Mouse (Mus musculus) lung, embryonic 14.5 days (tissue): ENCODE data around the gene Kcnh1. TPM values are rescaled to one million over a fixed set of nuclear protein-coding genes. Genes with fewer than 3 reads are reported as not detected.

Experiments
- ATAC-seq: fragments of 200-750 bp; cut with Nextera tagmentation; 2 replicates; pipeline ENCODE4 v1.8.0; 2017; ENCODE audit warnings: mild to moderate bottlenecking, moderate TSS enrichment, moderate library complexity; ENCODE audit not compliant: insufficient read depth
- DNase-seq: peaks from one replicate; pipeline ENCODE4 v3.0.0-alpha.2; 2015
- H3K27ac ChIP-seq: fragments of 300-500 bp; sonication (generic); 2 replicates; pipeline ENCODE4 v1.5.1; 2014; ENCODE audit warnings: low read depth, mild to moderate bottlenecking, moderate library complexity
- H3K27me3 ChIP-seq: fragments of 300-500 bp; sonication (generic); 2 replicates; pipeline ENCODE4 v1.6.1; 2014; ENCODE audit warnings: low read length, control low read depth; ENCODE audit not compliant: insufficient read depth
- H3K36me3 ChIP-seq: fragments of 300-500 bp; sonication (generic); 2 replicates; pipeline ENCODE4 v1.6.1; 2014; ENCODE audit warnings: control low read depth; ENCODE audit not compliant: insufficient read depth
- H3K4me1 ChIP-seq: fragments of 300-500 bp; sonication (generic); 2 replicates; pipeline ENCODE4 v1.6.1; 2014; ENCODE audit warnings: antibody characterized with exemption, control low read depth; ENCODE audit not compliant: insufficient read depth
- H3K4me2 ChIP-seq: fragments of 300-500 bp; sonication (generic); 2 replicates; pipeline ENCODE4 v1.6.1; 2014; ENCODE audit warnings: mild to moderate bottlenecking
- H3K4me3 ChIP-seq: fragments of 300-500 bp; sonication (generic); 2 replicates; pipeline ENCODE4 v1.5.1; 2014; ENCODE audit warnings: low read depth, low read length
- H3K9ac ChIP-seq: fragments of 300-500 bp; sonication (generic); 2 replicates; pipeline ENCODE4 v1.6.1; 2014
- H3K9me3 ChIP-seq: fragments of 300-500 bp; sonication (generic); 2 replicates; pipeline ENCODE4 v1.6.1; 2016; ENCODE audit warnings: low read depth, low read length, control low read depth
- CTCF ChIP-seq: IDR thresholded peaks from 2 replicates; pipeline ENCODE4 v1.5.1; 2016; ENCODE audit warnings: antibody characterized with exemption, low read depth
- WGBS: fragments of 180-500 bp; shearing (Covaris S2); extraction: QIAGEN DNeasy Blood & Tissue Kit; methylation state at CpG from one replicate; pipeline ENCODE4 v1.1.7; 2014; 5-methylcytosine and 5-hydroxymethylcytosine counted together
- polyA plus RNA-seq: library from polyadenylated mRNA; unstranded; fragments of >200 nt; fragmentation: Nextera tagmentation; extraction: Ambion mirVana; gene quantifications from 2 replicates; pipeline ENCODE4 v1.2.1, GENCODE M21; 2014

Gene Kcnh1
- polyA plus RNA-seq, 1 experiment from 2014 or later: 2.0 TPM

DNA sequence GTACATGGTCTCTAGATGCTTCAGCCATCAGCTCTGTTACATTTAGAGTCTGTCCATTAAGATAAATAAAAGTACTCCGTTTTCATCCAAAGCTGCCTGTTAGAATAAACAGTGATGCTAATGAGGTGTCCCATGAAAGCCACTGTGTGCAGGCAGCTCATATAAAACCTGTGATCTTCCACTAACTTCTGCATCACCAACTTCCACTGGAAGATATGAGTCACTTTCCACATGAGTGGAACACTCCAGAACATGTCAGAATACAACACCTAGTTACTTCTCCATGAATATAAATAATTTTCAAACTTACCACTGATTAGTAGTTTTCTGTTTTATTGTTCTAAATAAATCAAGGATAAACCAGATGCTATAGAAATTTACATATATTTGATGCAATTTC is 345.9 kb downstream of the Kcnh1 start:
- H3K36me3 ChIP-seq: no peaks in the 10 kb centered on the region
- H3K4me2 ChIP-seq: no peak overlapping the region
- no peak overlapping the region for H3K9ac ChIP-seq
- H3K9me3 ChIP-seq: no peaks in the 10 kb centered on the region
- WGBS: 25% methylated on average over 1 of the region's 1 CpGs
- H3K4me3 ChIP-seq: no peak overlapping the region
- ATAC-seq (no peak), DNase-seq (peak; percentile 31)
- H3K27ac ChIP-seq: no peak overlapping the region
- no peaks in the 10 kb centered on the region for H3K27me3 ChIP-seq
- no peak for TF ChIP-seq CTCF
- H3K4me1 ChIP-seq: no peaks in the 10 kb centered on the region

DNA sequence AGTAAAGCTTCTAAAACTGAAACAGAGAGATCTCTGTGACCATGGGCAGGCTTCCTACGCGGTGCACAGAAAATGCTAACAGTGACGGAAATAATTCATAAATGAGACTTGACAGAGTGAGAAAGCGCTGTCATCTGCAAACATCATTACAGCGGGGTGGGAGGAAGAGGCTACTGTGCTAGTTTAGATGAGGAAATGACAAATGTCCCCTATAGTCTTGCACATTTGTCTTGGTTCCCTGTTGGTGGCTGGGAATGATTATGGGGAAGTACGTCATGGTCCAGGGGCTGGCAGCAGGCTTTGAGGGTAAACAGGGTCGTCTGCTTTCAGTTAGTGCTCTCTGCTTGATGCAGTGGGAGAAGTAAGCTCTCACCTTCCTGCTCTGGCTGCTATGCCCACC is 346.6 kb downstream of the Kcnh1 start:
- Histone ChIP-seq H3K4me1 (no peaks in the 10 kb centered on the region), H3K36me3 (no peaks in the 10 kb centered on the region), H3K9me3 (no peaks in the 10 kb centered on the region), H3K27me3 (no peaks in the 10 kb centered on the region), H3K4me3 (no peak overlapping the region), H3K4me2 (no peak overlapping the region), H3K9ac (no peak overlapping the region), H3K27ac (0 out of 2 replicates have a peak overlapping the region, but pooled peaks have one; percentile 18)
- DNase-seq (peak; percentile 58), ATAC-seq (0 out of 2 replicates have a peak, but pooled peaks have one; percentile 21)
- TF ChIP-seq CTCF: no peak
- WGBS: 33% methylated on average over 7 of the region's 7 CpGs

DNA sequence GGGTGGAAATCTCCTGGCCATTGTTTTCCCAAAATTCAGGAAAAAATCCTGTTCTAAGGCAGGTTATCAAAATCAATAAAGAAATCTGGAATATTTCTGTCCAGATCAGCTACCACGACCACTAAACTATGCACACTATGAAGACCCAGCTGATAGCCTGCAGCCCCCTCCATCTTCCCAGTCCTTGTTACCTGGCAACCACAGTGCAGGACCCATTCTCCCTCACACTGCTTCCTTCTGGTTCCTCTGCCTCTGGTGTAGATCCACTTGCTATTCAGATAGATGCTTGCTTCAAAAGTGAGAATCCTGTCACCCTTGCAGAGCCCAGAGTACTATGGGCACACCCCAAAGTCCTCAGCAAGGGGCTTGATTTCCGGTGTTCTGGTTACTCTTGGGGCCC is 351.5 kb downstream of the Kcnh1 start:
- H3K27me3 ChIP-seq: no peaks in the 10 kb centered on the region
- WGBS: 72% methylated on average over 2 of the region's 2 CpGs
- H3K4me3 ChIP-seq: no peak overlapping the region
- no peak for TF ChIP-seq CTCF
- ATAC-seq (no peak), DNase-seq (no peak)
- H3K27ac ChIP-seq: no peak overlapping the region
- H3K36me3 ChIP-seq: no peaks in the 10 kb centered on the region
- H3K4me1 ChIP-seq: no peaks in the 10 kb centered on the region
- no peak overlapping the region for H3K4me2 ChIP-seq
- no peaks in the 10 kb centered on the region for H3K9me3 ChIP-seq
- H3K9ac ChIP-seq: no peak overlapping the region

DNA sequence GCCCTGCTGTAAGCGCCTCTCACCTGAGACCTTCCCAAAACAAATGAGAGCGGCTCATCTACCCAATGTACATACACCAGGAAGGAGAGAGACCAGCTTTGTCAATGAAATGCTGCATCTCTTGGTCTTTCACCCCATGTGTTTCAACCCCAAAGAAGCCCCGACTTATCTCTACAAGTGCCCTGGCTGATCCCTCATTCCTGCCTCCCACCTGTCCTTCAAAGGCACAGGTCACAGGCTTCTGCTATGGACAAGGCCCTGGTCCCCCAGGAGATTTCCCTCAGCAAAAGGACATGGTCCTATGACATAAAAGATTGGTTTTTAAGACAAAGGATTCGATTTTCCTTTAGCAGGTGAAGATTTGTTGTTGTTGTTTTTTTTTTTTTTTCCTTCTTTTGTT is 353.1 kb downstream of the Kcnh1 start:
- Histone ChIP-seq H3K4me2 (no peak overlapping the region), H3K36me3 (no peaks in the 10 kb centered on the region), H3K4me1 (no peaks in the 10 kb centered on the region), H3K4me3 (no peak overlapping the region), H3K9ac (no peak overlapping the region), H3K9me3 (no peaks in the 10 kb centered on the region), H3K27me3 (no peaks in the 10 kb centered on the region), H3K27ac (no peak overlapping the region)
- ATAC-seq: no peak
- DNase-seq: no peak
- TF ChIP-seq CTCF: no peak
- 84% methylated on average over 4 of the region's 4 CpGs for WGBS

DNA sequence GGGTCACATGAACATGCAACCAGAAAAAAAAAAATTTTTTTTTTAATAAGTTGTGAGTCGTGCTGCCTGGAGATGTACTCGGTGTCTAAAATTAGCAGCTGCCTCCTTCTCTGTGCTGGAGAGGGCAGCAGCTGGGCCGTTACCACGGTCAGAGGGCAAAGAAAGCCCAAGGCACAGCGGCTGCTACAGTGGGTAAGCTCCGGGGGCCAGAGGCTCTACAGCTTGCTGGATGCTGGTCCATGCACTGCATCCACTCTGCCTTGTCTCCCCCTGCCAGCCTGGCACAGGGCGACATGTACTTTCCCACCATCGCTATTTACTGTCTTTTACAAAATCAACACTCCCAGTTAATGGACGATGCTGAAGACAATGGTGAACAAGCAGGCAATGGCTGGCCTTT is 353.5 kb downstream of the Kcnh1 start:
- no peaks in the 10 kb centered on the region for H3K4me1 ChIP-seq
- TF ChIP-seq CTCF: no peak
- no peak for DNase-seq

DNA sequence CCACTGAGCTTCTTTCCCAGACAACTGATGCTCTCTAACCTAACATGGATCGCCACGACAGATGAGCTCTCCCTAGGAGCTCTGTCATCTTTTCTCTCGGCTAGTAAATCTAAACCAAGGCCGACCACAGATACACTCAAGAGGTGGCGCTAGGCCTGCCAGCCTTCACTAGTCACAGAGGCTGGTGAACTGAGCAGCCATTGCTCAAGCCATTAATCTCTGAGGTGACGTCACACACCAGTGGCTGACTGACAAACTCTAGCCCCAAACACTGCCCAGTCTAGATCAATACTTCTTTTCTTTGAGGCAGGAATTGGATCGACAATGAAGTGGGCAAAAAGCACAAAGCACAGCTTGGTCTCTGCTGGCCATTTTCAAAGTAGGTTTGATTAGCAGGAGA is 354.3 kb downstream of the Kcnh1 start:
- TF ChIP-seq CTCF: no peak
- Histone ChIP-seq H3K9ac (no peak overlapping the region), H3K27me3 (no peaks in the 10 kb centered on the region), H3K4me3 (no peak overlapping the region), H3K4me2 (no peak overlapping the region), H3K27ac (no peak overlapping the region), H3K36me3 (no peaks in the 10 kb centered on the region), H3K4me1 (no peaks in the 10 kb centered on the region), H3K9me3 (no peaks in the 10 kb centered on the region)
- 68% methylated on average over 7 of the region's 7 CpGs for WGBS
- ATAC-seq (no peak), DNase-seq (no peak)

More for the DNA sequence above, 353.5 kb downstream of the Kcnh1 start:
- no peak overlapping the region for H3K27ac ChIP-seq
- no peak for ATAC-seq
- H3K27me3 ChIP-seq: no peaks in the 10 kb centered on the region
- no peak overlapping the region for H3K4me2 ChIP-seq
- no peaks in the 10 kb centered on the region for H3K36me3 ChIP-seq
- H3K4me3 ChIP-seq: no peak overlapping the region
- H3K9ac ChIP-seq: no peak overlapping the region
- 60% methylated on average over 9 of the region's 9 CpGs for WGBS
- H3K9me3 ChIP-seq: no peaks in the 10 kb centered on the region

DNA sequence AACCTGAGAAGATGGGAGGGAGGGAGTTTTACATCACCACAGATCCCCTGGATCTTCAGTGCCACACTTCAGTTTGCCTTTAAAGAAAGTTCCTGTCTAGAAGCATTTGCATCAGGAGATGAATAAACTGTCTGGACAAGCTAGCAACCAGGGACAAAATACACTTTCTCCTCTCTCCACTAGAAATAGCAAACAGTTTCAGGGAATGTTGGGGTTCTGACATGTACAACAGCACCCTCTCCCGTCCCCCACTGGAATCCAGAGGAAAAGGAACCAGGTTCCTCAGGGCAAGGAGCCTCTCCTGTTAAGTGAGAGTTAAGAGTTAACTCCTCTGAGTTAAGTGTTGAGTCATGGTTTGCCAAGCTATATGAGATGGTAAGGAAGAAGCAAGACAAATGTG is 356.3 kb downstream of the Kcnh1 start:
- peak; percentile 65 for TF ChIP-seq CTCF
- no peak for ATAC-seq
- Histone ChIP-seq H3K4me3 (no peak overlapping the region), H3K4me1 (no peaks in the 10 kb centered on the region), H3K9ac (no peak overlapping the region), H3K36me3 (no peaks in the 10 kb centered on the region), H3K9me3 (no peaks in the 10 kb centered on the region), H3K27ac (no peak overlapping the region), H3K27me3 (no peaks in the 10 kb centered on the region), H3K4me2 (no peak overlapping the region)
- peak; percentile 50 for DNase-seq
- 15% methylated on average over 1 of the region's 1 CpGs for WGBS

DNA sequence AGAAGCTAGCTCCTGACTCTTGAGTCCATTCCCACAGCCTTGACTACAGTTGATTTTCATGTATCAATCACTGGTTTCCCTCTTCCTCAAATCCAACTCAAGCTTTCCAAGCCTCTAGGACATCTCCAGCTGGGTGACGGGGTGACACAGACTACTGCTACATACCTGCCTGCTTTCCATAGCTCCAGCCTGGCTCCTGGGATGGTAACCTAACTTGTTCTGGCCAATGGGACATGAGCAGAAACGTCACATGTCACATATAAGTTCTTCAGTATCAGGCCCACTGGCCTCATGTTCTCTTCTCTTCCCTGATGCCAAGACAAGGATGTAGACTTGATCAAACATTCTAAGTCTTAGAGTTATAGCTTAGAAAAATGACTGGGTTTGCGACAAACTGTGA is 360.0 kb downstream of the Kcnh1 start:
- H3K36me3 ChIP-seq: no peaks in the 10 kb centered on the region
- no peak overlapping the region for H3K4me3 ChIP-seq
- H3K4me1 ChIP-seq: no peaks in the 10 kb centered on the region
- no peak overlapping the region for H3K4me2 ChIP-seq
- ATAC-seq: no peak
- no peaks in the 10 kb centered on the region for H3K9me3 ChIP-seq
- no peak for TF ChIP-seq CTCF
- no peak for DNase-seq
- WGBS: 87% methylated on average over 3 of the region's 3 CpGs
- H3K27ac ChIP-seq: no peak overlapping the region
- H3K9ac ChIP-seq: no peak overlapping the region
- no peaks in the 10 kb centered on the region for H3K27me3 ChIP-seq
